Mouse (Mus musculus): ENCODE measurements around the gene Gm20532. TPM values are rescaled to one million over a fixed set of nuclear protein-coding genes. Genes with fewer than 3 reads are reported as not detected.
A peak's percentile ranks its signal among the peaks of the same experiment; 100 is the strongest.

The Gm20532 gene
- polyA plus RNA-seq, 1 experiment from 2014 or later: 0.22 TPM

- Histone ChIP-seq H3K4me3 (ENCODE audit: inconsistent target) (no peak overlapping the region), H3K27ac (no peak overlapping the region), H3K36me3 (ENCODE audit: inconsistent target) (no peaks in the 10 kb centered on the region), H3K79me2 (ENCODE audit: inconsistent target) (no peaks in the 10 kb centered on the region)
- 89% methylated on average over 4 of the region's 4 CpGs for WGBS (ENCODE audit: missing documents)
Observed at GRCm38 (mm10) chr2:26556535-26556993, 29.9 kb upstream of the Gm20532 start.

- 99% methylated on average over 5 of the region's 5 CpGs for WGBS (ENCODE audit: missing documents)
- no peaks in the 10 kb centered on the region for H3K79me2 ChIP-seq (ENCODE audit: inconsistent target)
Observed at GRCm38 (mm10) chr2:26560506-26560905, 25.9 kb upstream of the Gm20532 start.

GRCm38 (mm10) chr2:26561351-26562016 is 25.0 kb upstream of the Gm20532 start:
- Histone ChIP-seq H3K27ac (no peak overlapping the region), H3K4me3 (ENCODE audit: inconsistent target) (no peak overlapping the region), H3K36me3 (ENCODE audit: inconsistent target) (no peaks in the 10 kb centered on the region), H3K79me2 (ENCODE audit: inconsistent target) (no peaks in the 10 kb centered on the region)
- WGBS (ENCODE audit: missing documents): 26% methylated on average over 6 of the region's 6 CpGs

More at GRCm38 (mm10) chr2:26560506-26560905, 25.9 kb upstream of the Gm20532 start:
- no peak overlapping the region for H3K27ac ChIP-seq
- H3K4me3 ChIP-seq (ENCODE audit: inconsistent target): no peak overlapping the region
- H3K36me3 ChIP-seq (ENCODE audit: inconsistent target): no peaks in the 10 kb centered on the region

GRCm38 (mm10) chr2:26566221-26566620 is 20.2 kb upstream of the Gm20532 start:
- Histone ChIP-seq H3K27ac (no peak overlapping the region), H3K4me3 (ENCODE audit: inconsistent target) (no peak overlapping the region), H3K36me3 (ENCODE audit: inconsistent target) (no peaks in the 10 kb centered on the region), H3K79me2 (ENCODE audit: inconsistent target) (no peaks in the 10 kb centered on the region)
- 1% methylated on average over 4 of the region's 4 CpGs for WGBS (ENCODE audit: missing documents)

- WGBS (ENCODE audit: missing documents): 44% methylated on average over 3 of the region's 3 CpGs
- Histone ChIP-seq H3K27ac (no peak overlapping the region), H3K4me3 (ENCODE audit: inconsistent target) (no peak overlapping the region), H3K79me2 (ENCODE audit: inconsistent target) (no peaks in the 10 kb centered on the region), H3K36me3 (ENCODE audit: inconsistent target) (no peaks in the 10 kb centered on the region)
Observed at GRCm38 (mm10) chr2:26570034-26570433, 16.4 kb upstream of the Gm20532 start.

GRCm38 (mm10) chr2:26571400-26571799 is 15.0 kb upstream of the Gm20532 start:
- H3K4me3 ChIP-seq (ENCODE audit: inconsistent target): no peak overlapping the region
- WGBS (ENCODE audit: missing documents): 64% methylated on average over 8 of the region's 9 CpGs
- no peaks in the 10 kb centered on the region for H3K79me2 ChIP-seq (ENCODE audit: inconsistent target)
- no peak overlapping the region for H3K27ac ChIP-seq
- no peaks in the 10 kb centered on the region for H3K36me3 ChIP-seq (ENCODE audit: inconsistent target)

- no peak overlapping the region for H3K27ac ChIP-seq
- no peaks in the 10 kb centered on the region for H3K36me3 ChIP-seq (ENCODE audit: inconsistent target)
- no peaks in the 10 kb centered on the region for H3K79me2 ChIP-seq (ENCODE audit: inconsistent target)
- no peak overlapping the region for H3K4me3 ChIP-seq (ENCODE audit: inconsistent target)
- WGBS (ENCODE audit: missing documents): 63% methylated on average over 5 of the region's 5 CpGs
Observed at GRCm38 (mm10) chr2:26571826-26572225, 14.6 kb upstream of the Gm20532 start.

GRCm38 (mm10) chr2:26573396-26573795 is 13.0 kb upstream of the Gm20532 start:
- H3K79me2 ChIP-seq (ENCODE audit: inconsistent target): no peaks in the 10 kb centered on the region
- 45% methylated on average over 12 of the region's 12 CpGs for WGBS (ENCODE audit: missing documents)

GRCm38 (mm10) chr2:26573807-26574206 is 12.6 kb upstream of the Gm20532 start:
- WGBS (ENCODE audit: missing documents): 21% methylated on average over 5 of the region's 5 CpGs
- Histone ChIP-seq H3K79me2 (ENCODE audit: inconsistent target) (no peaks in the 10 kb centered on the region), H3K4me3 (ENCODE audit: inconsistent target) (no peak overlapping the region), H3K27ac (no peak overlapping the region), H3K36me3 (ENCODE audit: inconsistent target) (no peaks in the 10 kb centered on the region)

More at GRCm38 (mm10) chr2:26573396-26573795, 13.0 kb upstream of the Gm20532 start:
- no peaks in the 10 kb centered on the region for H3K36me3 ChIP-seq (ENCODE audit: inconsistent target)
- H3K4me3 ChIP-seq (ENCODE audit: inconsistent target): no peak overlapping the region
- no peak overlapping the region for H3K27ac ChIP-seq

GRCm38 (mm10) chr2:26574862-26575261 is 11.6 kb upstream of the Gm20532 start:
- Histone ChIP-seq H3K27ac (no peak overlapping the region), H3K4me3 (ENCODE audit: inconsistent target) (no peak overlapping the region), H3K36me3 (ENCODE audit: inconsistent target) (no peaks in the 10 kb centered on the region), H3K79me2 (ENCODE audit: inconsistent target) (no peaks in the 10 kb centered on the region)
- 87% methylated on average over 5 of the region's 5 CpGs for WGBS (ENCODE audit: missing documents)

- Histone ChIP-seq H3K4me3 (ENCODE audit: inconsistent target) (no peak overlapping the region), H3K27ac (no peak overlapping the region), H3K36me3 (ENCODE audit: inconsistent target) (no peaks in the 10 kb centered on the region), H3K79me2 (ENCODE audit: inconsistent target) (no peaks in the 10 kb centered on the region)
- 100% methylated on average over 1 of the region's 1 CpGs for WGBS (ENCODE audit: missing documents)
Observed at GRCm38 (mm10) chr2:26575378-26575777, 11.1 kb upstream of the Gm20532 start.

- H3K36me3 ChIP-seq (ENCODE audit: inconsistent target): no peaks in the 10 kb centered on the region
- no peak overlapping the region for H3K4me3 ChIP-seq (ENCODE audit: inconsistent target)
- WGBS (ENCODE audit: missing documents): 86% methylated on average over 4 of the region's 4 CpGs
- H3K27ac ChIP-seq: no peak overlapping the region
- no peaks in the 10 kb centered on the region for H3K79me2 ChIP-seq (ENCODE audit: inconsistent target)
Observed at GRCm38 (mm10) chr2:26575865-26576264, 10.6 kb upstream of the Gm20532 start.

GRCm38 (mm10) chr2:26576462-26576861 is 10.0 kb upstream of the Gm20532 start:
- no peak overlapping the region for H3K27ac ChIP-seq

GRCm38 (mm10) chr2:26578369-26578768 is 8.1 kb upstream of the Gm20532 start:
- 0 out of 2 replicates have a peak overlapping the region, but pooled peaks have one; percentile 8 for H3K27ac ChIP-seq
- no peaks in the 10 kb centered on the region for H3K36me3 ChIP-seq (ENCODE audit: inconsistent target)
- no peak overlapping the region for H3K4me3 ChIP-seq (ENCODE audit: inconsistent target)
- WGBS (ENCODE audit: missing documents): 18% methylated on average over 6 of the region's 6 CpGs
- no peaks in the 10 kb centered on the region for H3K79me2 ChIP-seq (ENCODE audit: inconsistent target)

More at GRCm38 (mm10) chr2:26576462-26576861, 10.0 kb upstream of the Gm20532 start:
- Histone ChIP-seq H3K79me2 (ENCODE audit: inconsistent target) (no peaks in the 10 kb centered on the region), H3K4me3 (ENCODE audit: inconsistent target) (no peak overlapping the region), H3K36me3 (ENCODE audit: inconsistent target) (no peaks in the 10 kb centered on the region)
- WGBS (ENCODE audit: missing documents): 88% methylated on average over 4 of the region's 4 CpGs

- Histone ChIP-seq H3K27ac (no peak within 1 kb of the TSS), H3K36me3 (ENCODE audit: inconsistent target) (no peaks in the 10 kb centered on the region), H3K79me2 (ENCODE audit: inconsistent target) (no peaks in the 10 kb centered on the region), H3K4me3 (ENCODE audit: inconsistent target) (no peak within 1 kb of the TSS)
- 100% methylated on average over 1 of the region's 1 CpGs for WGBS (ENCODE audit: missing documents)
Observed at GRCm38 (mm10) chr2:26579714-26580113, 6.7 kb upstream of the Gm20532 start, which contains the start of gene Egfl7. Egfl7 (plus strand) TSS chr2:26580014.

All from macrophage (primary cell).